Mouse (Mus musculus) embryonic facial prominence, embryonic 11.5 days (tissue): ENCODE data around the gene Stard13. TPM values are rescaled to one million over a fixed set of nuclear protein-coding genes. Genes with fewer than 3 reads are reported as not detected.
A peak's percentile ranks its signal among the peaks of the same experiment; 100 is the strongest.

Experiments
- ATAC-seq: fragments of 200-750 bp; cut with Nextera tagmentation; replicated peaks from 2 replicates; pipeline ENCODE4 v1.8.0; 2017; ENCODE audit warnings: low read depth; ENCODE audit not compliant: insufficient number of reproducible peaks, low FRiP score, low TSS enrichment
- DNase-seq: peaks from one replicate; pipeline ENCODE4 v3.0.0-alpha.2; 2015; ENCODE audit warnings: low spot score
- H3K27ac ChIP-seq: fragments of 300-500 bp; sonication (generic); replicated peaks from 2 replicates; pipeline ENCODE4 v1.5.1; 2014; ENCODE audit warnings: mild to moderate bottlenecking, low read depth, low read length, control low read depth
- H3K27me3 ChIP-seq: fragments of 300-500 bp; sonication (generic); 2 replicates; pipeline ENCODE4 v1.6.1; 2014; ENCODE audit warnings: mild to moderate bottlenecking, low read length, moderate library complexity, mixed read lengths; ENCODE audit not compliant: control insufficient read depth, insufficient read depth
- H3K36me3 ChIP-seq: fragments of 300-500 bp; sonication (generic); replicated peaks from 2 replicates; pipeline ENCODE4 v1.6.1; 2014; ENCODE audit warnings: low read depth, mild to moderate bottlenecking, low read length, moderate library complexity, mixed read lengths; ENCODE audit not compliant: control insufficient read depth, insufficient read depth
- H3K4me1 ChIP-seq: fragments of 300-500 bp; sonication (generic); 2 replicates; pipeline ENCODE4 v1.6.1; 2014; ENCODE audit warnings: low read length, mixed read lengths; ENCODE audit not compliant: control insufficient read depth, insufficient read depth
- H3K4me2 ChIP-seq: fragments of 300-500 bp; sonication (generic); 2 replicates; pipeline ENCODE4 v1.6.1; 2014; ENCODE audit warnings: low read depth, mild to moderate bottlenecking, control low read depth, low read length, moderate library complexity
- H3K4me3 ChIP-seq: fragments of 300-500 bp; sonication (generic); 2 replicates; pipeline ENCODE4 v1.5.1; 2014; ENCODE audit warnings: low read depth, low read length, control low read depth
- H3K9ac ChIP-seq: fragments of 300-500 bp; sonication (generic); replicated peaks from 2 replicates; pipeline ENCODE4 v1.6.1; 2014; ENCODE audit warnings: mild to moderate bottlenecking, control low read depth, low read length
- H3K9me3 ChIP-seq: fragments of 300-500 bp; sonication (generic); replicated peaks from 2 replicates; pipeline ENCODE4 v1.6.1; 2016; ENCODE audit warnings: mild to moderate bottlenecking, low read length, inconsistent platforms, mixed read lengths; ENCODE audit not compliant: control insufficient read depth
- WGBS: fragments of 180-500 bp; shearing (Covaris S2); extraction: QIAGEN DNeasy Blood & Tissue Kit; methylation state at CpG from one replicate; pipeline ENCODE4 v1.1.7; 2014; 5-methylcytosine and 5-hydroxymethylcytosine counted together
- polyA plus RNA-seq: library from polyadenylated mRNA; unstranded; fragments of >200 nt; fragmentation: Nextera tagmentation; extraction: Ambion mirVana; gene quantifications from 2 replicates; pipeline ENCODE4 v1.2.1, GENCODE M21; 2014

The Stard13 gene
- polyA plus RNA-seq, 1 experiment from 2014 or later = 3.4 TPM

- H3K9ac ChIP-seq = peak overlapping the region; percentile 51
- no peaks in the 10 kb centered on the region for H3K27me3 ChIP-seq
- peak; percentile 64 for ATAC-seq
- DNase-seq = peak; percentile 53
- no peaks in the 10 kb centered on the region for H3K9me3 ChIP-seq
- no peak overlapping the region for H3K4me3 ChIP-seq
- no peaks in the 10 kb centered on the region for H3K36me3 ChIP-seq
- H3K4me1 ChIP-seq = peaks cover 6% of the 10 kb centered on the region; the same call in 1 of the 2 replicates
- WGBS = 11% methylated on average over 11 of the region's 11 CpGs
- peak overlapping the region; percentile 74 for H3K27ac ChIP-seq
- no peak overlapping the region for H3K4me2 ChIP-seq
Measured at GRCm38 (mm10) chr5:151142671-151143601, 90.7 kb downstream of the Stard13 start.

- no peak overlapping the region for H3K9ac ChIP-seq
- DNase-seq = peak; percentile 75
- no peak overlapping the region for H3K27ac ChIP-seq
- peaks cover 6% of the 10 kb centered on the region; the same call in 1 of the 2 replicates for H3K4me1 ChIP-seq
- no peak overlapping the region for H3K4me3 ChIP-seq
- 0 out of 2 replicates have a peak, but pooled peaks have one; percentile 30 for ATAC-seq
- H3K9me3 ChIP-seq = no peaks in the 10 kb centered on the region
- H3K36me3 ChIP-seq = no peaks in the 10 kb centered on the region
- H3K27me3 ChIP-seq = no peaks in the 10 kb centered on the region
- 35% methylated on average over 5 of the region's 5 CpGs for WGBS
- H3K4me2 ChIP-seq = no peak overlapping the region
Measured at GRCm38 (mm10) chr5:151142241-151142640, 91.4 kb downstream of the Stard13 start.

- WGBS = 83% methylated on average over 5 of the region's 5 CpGs
- no peak for ATAC-seq
Measured at GRCm38 (mm10) chr5:151137901-151138300, 95.7 kb downstream of the Stard13 start.

GRCm38 (mm10) chr5:151137311-151137710, 96.3 kb downstream of the Stard13 start:
- 76% methylated on average over 4 of the region's 4 CpGs for WGBS
- H3K9ac ChIP-seq = no peak overlapping the region
- ATAC-seq (no peak), DNase-seq (no peak)
- no peak overlapping the region for H3K27ac ChIP-seq
- no peak overlapping the region for H3K4me3 ChIP-seq
- H3K4me2 ChIP-seq = no peak overlapping the region
- H3K27me3 ChIP-seq = no peaks in the 10 kb centered on the region
- H3K4me1 ChIP-seq = no peaks in the 10 kb centered on the region
- no peaks in the 10 kb centered on the region for H3K9me3 ChIP-seq
- H3K36me3 ChIP-seq = no peaks in the 10 kb centered on the region

More at GRCm38 (mm10) chr5:151137901-151138300, 95.7 kb downstream of the Stard13 start:
- no peak overlapping the region for H3K4me2 ChIP-seq
- no peak for DNase-seq
- H3K36me3 ChIP-seq = no peaks in the 10 kb centered on the region
- H3K9ac ChIP-seq = no peak overlapping the region
- H3K4me1 ChIP-seq = peaks cover 4% of the 10 kb centered on the region; the same call in 1 of the 2 replicates
- no peaks in the 10 kb centered on the region for H3K27me3 ChIP-seq
- no peak overlapping the region for H3K4me3 ChIP-seq
- H3K27ac ChIP-seq = no peak overlapping the region
- H3K9me3 ChIP-seq = no peaks in the 10 kb centered on the region

GRCm38 (mm10) chr5:151135965-151136364, 97.7 kb downstream of the Stard13 start:
- 65% methylated on average over 6 of the region's 6 CpGs for WGBS
- H3K4me2 ChIP-seq = no peak overlapping the region
- no peak overlapping the region for H3K4me3 ChIP-seq
- ATAC-seq (no peak), DNase-seq (peak; percentile 10)
- H3K27ac ChIP-seq = no peak overlapping the region
- no peaks in the 10 kb centered on the region for H3K36me3 ChIP-seq
- H3K27me3 ChIP-seq = no peaks in the 10 kb centered on the region
- no peaks in the 10 kb centered on the region for H3K9me3 ChIP-seq
- no peak overlapping the region for H3K9ac ChIP-seq
- no peaks in the 10 kb centered on the region for H3K4me1 ChIP-seq

GRCm38 (mm10) chr5:151135078-151135826, 98.4 kb downstream of the Stard13 start:
- Histone ChIP-seq H3K27ac (no peak overlapping the region), H3K4me1 (no peaks in the 10 kb centered on the region), H3K9ac (no peak overlapping the region), H3K4me2 (no peak overlapping the region), H3K9me3 (no peaks in the 10 kb centered on the region), H3K4me3 (no peak overlapping the region), H3K27me3 (no peaks in the 10 kb centered on the region), H3K36me3 (no peaks in the 10 kb centered on the region)
- WGBS = 87% methylated on average over 8 of the region's 8 CpGs
- ATAC-seq = no peak
- DNase-seq = no peak

GRCm38 (mm10) chr5:151134202-151134601, 99.4 kb downstream of the Stard13 start:
- ATAC-seq (no peak), DNase-seq (no peak)
- no peaks in the 10 kb centered on the region for H3K9me3 ChIP-seq
- H3K9ac ChIP-seq = no peak overlapping the region
- no peak overlapping the region for H3K4me2 ChIP-seq
- WGBS = 89% methylated on average over 4 of the region's 4 CpGs
- H3K27me3 ChIP-seq = no peaks in the 10 kb centered on the region
- no peaks in the 10 kb centered on the region for H3K4me1 ChIP-seq
- H3K27ac ChIP-seq = no peak overlapping the region
- no peak overlapping the region for H3K4me3 ChIP-seq
- H3K36me3 ChIP-seq = no peaks in the 10 kb centered on the region
